Mouse (Mus musculus): ENCODE measurements around the gene Nsun4. TPM values are rescaled to one million over a fixed set of nuclear protein-coding genes. Genes with fewer than 3 reads are reported as not detected.

Gene Nsun4
- polyA plus RNA-seq (2017; shearing (Covaris generic)) = 35.6 TPM

DNA sequence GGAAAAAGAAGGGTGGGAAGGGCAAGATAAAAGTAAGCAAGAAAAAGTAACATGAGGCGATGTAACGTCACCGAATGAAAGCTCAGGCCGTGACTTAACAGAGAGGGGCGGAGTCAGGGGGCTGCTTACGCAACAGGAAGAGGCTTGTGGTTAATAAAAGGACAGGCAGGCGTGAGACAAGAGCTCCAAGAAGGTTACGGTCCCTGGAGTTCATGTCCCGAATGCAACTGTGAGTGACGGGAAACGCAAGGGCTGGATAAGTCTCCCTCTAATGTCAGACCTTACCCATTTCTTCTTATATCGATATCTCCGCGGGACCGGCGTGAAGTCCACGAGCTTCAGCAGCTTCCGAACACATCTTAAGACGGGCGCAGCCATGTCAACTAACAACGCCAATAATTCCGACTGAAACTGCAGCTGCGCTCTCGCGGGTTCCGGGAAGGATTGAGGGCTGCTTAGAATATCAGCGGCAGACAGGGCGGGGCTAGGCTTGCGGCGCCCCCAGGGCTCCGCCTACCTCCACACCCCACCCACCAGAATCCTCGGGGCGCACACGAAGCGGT lies at the start of gene Nsun4:
Nsun4 (minus strand) TSS at position 478 of the 563 bp plus-strand sequence.

DNA sequence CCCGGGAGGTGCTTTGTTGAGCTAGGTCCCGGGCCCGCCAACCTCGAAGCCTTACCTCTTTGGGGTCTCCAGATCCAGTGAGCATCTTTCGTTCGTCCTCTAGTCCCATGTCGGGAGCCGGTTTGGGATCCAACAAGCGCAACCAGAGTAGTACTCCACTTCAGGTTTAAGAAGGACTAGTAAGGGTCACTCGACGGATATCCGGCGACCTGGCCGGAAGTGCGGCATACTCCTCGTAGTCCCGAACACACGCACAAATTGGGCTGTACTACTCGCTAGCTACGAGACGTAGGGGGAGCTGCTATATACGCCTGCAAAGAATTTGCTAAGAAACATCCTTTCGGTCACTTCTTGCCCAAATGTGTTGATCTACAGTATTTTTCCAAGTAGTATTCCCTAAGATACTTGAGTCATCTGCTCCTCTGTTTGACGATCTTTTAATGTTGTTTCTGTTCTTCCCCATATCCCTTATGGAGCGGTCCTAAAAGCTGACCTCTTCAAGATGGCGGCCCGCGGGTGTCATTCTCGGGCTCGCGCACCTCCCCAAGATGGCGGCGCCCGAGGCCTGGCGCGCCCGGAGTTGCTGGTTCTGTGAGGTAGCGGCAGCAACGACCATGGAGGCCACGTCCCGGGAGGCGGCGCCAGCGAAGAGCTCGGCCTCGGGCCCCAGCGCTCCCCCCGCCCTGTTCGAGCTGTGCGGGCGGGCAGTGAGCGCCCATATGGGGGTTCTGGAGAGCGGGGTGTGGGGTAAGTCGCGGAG lies 21.4 kb upstream of the Nsun4 start, which contains the start of the genes Uqcrh and Lrrc41:
Uqcrh (minus strand) TSS at position 211 of the 760 bp plus-strand sequence.
Lrrc41 (plus strand) TSS at position 409 of the 760 bp plus-strand sequence.

DNA sequence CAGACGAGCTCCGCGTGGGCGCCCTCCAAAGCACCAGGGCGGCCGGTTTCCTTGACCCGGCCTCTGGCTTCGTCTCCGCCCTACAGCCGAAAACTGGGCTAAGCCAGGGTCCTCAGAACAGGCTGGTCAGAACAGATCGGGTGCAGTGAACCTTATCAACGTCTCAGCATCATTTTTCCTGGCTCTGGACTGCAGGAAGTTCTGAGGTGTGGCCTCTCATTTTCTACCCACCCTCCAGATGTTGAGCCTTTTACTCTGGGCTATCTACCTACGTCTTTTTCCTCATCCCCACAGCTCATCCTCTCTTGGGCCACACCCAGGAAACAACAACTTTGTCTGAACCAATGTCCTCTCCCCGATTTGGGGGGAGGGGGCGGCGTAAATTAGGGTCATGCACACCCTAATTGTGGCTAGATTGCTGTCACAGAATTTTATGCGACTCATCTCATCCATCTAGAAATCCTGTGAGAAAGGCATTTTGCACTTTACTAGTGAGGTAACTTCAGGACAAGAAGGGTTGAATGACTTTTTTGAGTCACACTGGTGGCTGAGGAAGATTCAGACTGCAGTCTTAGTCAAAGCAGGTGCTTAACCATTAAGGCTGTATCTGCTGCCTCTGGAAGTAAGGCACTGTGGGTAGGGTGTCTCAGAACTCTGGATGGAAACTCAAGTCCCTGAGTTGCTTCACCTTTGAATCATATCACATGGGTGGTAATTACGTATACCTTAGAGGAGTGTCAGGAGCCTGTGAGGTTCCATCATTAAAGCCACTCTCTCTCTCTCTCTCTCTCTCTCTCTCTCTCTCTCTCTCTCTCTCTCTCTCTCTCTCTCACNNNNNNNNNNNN lies 35.6 kb downstream of the Nsun4 start, which contains the start of gene Faah:
Faah (minus strand) TSS at position 25 of the 845 bp plus-strand sequence.

Other genes with a start within 250 kb of the Nsun4 start
- 27.9 TPM for gene Mob3c, start 225.8 kb downstream of the Nsun4 start, polyA plus RNA-seq (2017; shearing (Covaris generic))
- 79.2 TPM for gene Mknk1, start 214.7 kb downstream of the Nsun4 start, polyA plus RNA-seq (2017; shearing (Covaris generic))
- not detected for gene Kncn, start 169.5 kb downstream of the Nsun4 start, polyA plus RNA-seq (2017; shearing (Covaris generic))
- not detected for gene 6430628N08Rik, start 163.2 kb downstream of the Nsun4 start, polyA plus RNA-seq (2017; shearing (Covaris generic))
- not detected for gene Dmbx1, start 114.0 kb downstream of the Nsun4 start, polyA plus RNA-seq (2017; shearing (Covaris generic))
- gene Faah, start 36.0 kb downstream of the Nsun4 start, polyA plus RNA-seq (2017; shearing (Covaris generic)) = 147 TPM
- 446 TPM for gene Uqcrh, start 21.2 kb upstream of the Nsun4 start, polyA plus RNA-seq (2017; shearing (Covaris generic))
- gene Lrrc41, start 21.4 kb upstream of the Nsun4 start, polyA plus RNA-seq (2017; shearing (Covaris generic)) = 49.2 TPM
- 5.9 TPM for gene Rad54l, start 69.8 kb upstream of the Nsun4 start, polyA plus RNA-seq (2017; shearing (Covaris generic))
- 10.6 TPM for gene Pomgnt1, start 70.0 kb upstream of the Nsun4 start, polyA plus RNA-seq (2017; shearing (Covaris generic))
- 0.90 TPM for gene Lurap1, start 97.5 kb upstream of the Nsun4 start, polyA plus RNA-seq (2017; shearing (Covaris generic))
- not detected for gene Tspan1, start 113.7 kb upstream of the Nsun4 start, polyA plus RNA-seq (2017; shearing (Covaris generic))
- not detected for gene 1700042G07Rik, start 119.5 kb upstream of the Nsun4 start, polyA plus RNA-seq (2017; shearing (Covaris generic))
- gene Gm49337, start 119.5 kb upstream of the Nsun4 start, polyA plus RNA-seq (2017; shearing (Covaris generic)) = not detected
- 4.8 TPM for gene Pik3r3, start 167.7 kb upstream of the Nsun4 start, polyA plus RNA-seq (2017; shearing (Covaris generic))